Mouse (Mus musculus) liver, embryonic 14.5 days (tissue): ENCODE data around the gene Lrig1. TPM values are rescaled to one million over a fixed set of nuclear protein-coding genes. Genes with fewer than 3 reads are reported as not detected.

Experiments used
- ATAC-seq: fragments of 200-750 bp; cut with Nextera tagmentation; 2 replicates; pipeline ENCODE4 v1.8.0; 2017; ENCODE audit warnings: moderate number of reproducible peaks, mild to moderate bottlenecking, moderate library complexity; ENCODE audit not compliant: insufficient read depth
- DNase-seq, 3 experiments: peaks; one replicate each; pipeline ENCODE4 v3.0.0-alpha.2; 2012 to 2013; ENCODE audit warnings: low read depth in 3 of 3, low spot score in 3 of 3
- H3K27ac ChIP-seq: fragments of 300-500 bp; sonication (generic); 2 replicates; pipeline ENCODE4 v1.5.1; 2014; ENCODE audit warnings: moderate library complexity, mild to moderate bottlenecking, control low read depth, inconsistent platforms
- H3K27me3 ChIP-seq: fragments of 300-500 bp; sonication (generic); 2 replicates; pipeline ENCODE4 v1.6.1; 2014; ENCODE audit warnings: mild to moderate bottlenecking, low read length, moderate library complexity; ENCODE audit not compliant: control insufficient read depth, insufficient read depth
- H3K36me3 ChIP-seq: fragments of 300-500 bp; sonication (generic); replicated peaks from 2 replicates; pipeline ENCODE4 v1.6.1; 2014; ENCODE audit warnings: low read depth; ENCODE audit not compliant: control insufficient read depth, insufficient read depth
- H3K4me1 ChIP-seq, 2 experiments: fragments of 200-500 bp in 1 of 2; fragments of 300-500 bp in 1 of 2; sonication (generic) in 1 of 2; replicated peaks; 2 replicates each; pipeline ENCODE4 v1.6.1; 2012 to 2014; ENCODE audit warnings: antibody characterized with exemption in 1 of 2, inconsistent platforms in 1 of 2, low read length in 1 of 2; ENCODE audit not compliant: control insufficient read depth in 2 of 2, insufficient read depth in 2 of 2
- H3K4me2 ChIP-seq: fragments of 300-500 bp; sonication (generic); 2 replicates; pipeline ENCODE4 v1.6.1; 2014; ENCODE audit warnings: low read depth, mild to moderate bottlenecking, control low read depth, moderate library complexity
- H3K4me3 ChIP-seq, 2 experiments: fragments of 200-500 bp in 1 of 2; fragments of 300-500 bp in 1 of 2; sonication (generic) in 1 of 2; 2 replicates each; pipeline ENCODE4 v1.5.1; 2012 to 2014; ENCODE audit warnings: low read depth in 2 of 2, low read length in 2 of 2, mild to moderate bottlenecking in 2 of 2, control low read depth in 1 of 2, inconsistent platforms in 1 of 2, moderate library complexity in 1 of 2; ENCODE audit not compliant: insufficient read depth in 1 of 2
- H3K9ac ChIP-seq: fragments of 300-500 bp; sonication (generic); replicated peaks from 2 replicates; pipeline ENCODE4 v1.6.1; 2014; ENCODE audit warnings: mild to moderate bottlenecking, control low read depth, moderate library complexity
- H3K9me3 ChIP-seq: fragments of 300-500 bp; sonication (generic); 2 replicates; pipeline ENCODE4 v1.6.1; 2016; ENCODE audit warnings: low read length, mixed read lengths; ENCODE audit not compliant: control insufficient read depth
- CTCF ChIP-seq: IDR thresholded peaks from 2 replicates; pipeline ENCODE4 v1.5.1; 2016; ENCODE audit warnings: antibody characterized with exemption, low read depth, control low read depth
- EP300 ChIP-seq: IDR thresholded peaks from 2 replicates; pipeline ENCODE4 v1.6.1; 2016; ENCODE audit warnings: antibody characterized with exemption, low read depth
- WGBS: fragments of 180-500 bp; shearing (Covaris S2); extraction: QIAGEN DNeasy Blood & Tissue Kit; methylation state at CpG from one replicate; pipeline ENCODE4 v1.1.7; 2014; ENCODE audit not compliant: insufficient replicate concordance; 5-methylcytosine and 5-hydroxymethylcytosine counted together
- polyA plus RNA-seq, 2 experiments: library from polyadenylated mRNA; depleted of rRNA in 1 of 2; stranded (reverse) in 1 of 2; unstranded in 1 of 2; fragments of >200 nt; fragmentation: Nextera tagmentation in 1 of 2; extraction: Ambion mirVana in 1 of 2; gene quantifications; 2 replicates each; pipeline versions ENCODE4 v1.2.1 to v1.2.3; 2012 to 2014

The Lrig1 gene
- polyA plus RNA-seq, 2 experiments, result 2.7 to 2.8 TPM

DNA sequence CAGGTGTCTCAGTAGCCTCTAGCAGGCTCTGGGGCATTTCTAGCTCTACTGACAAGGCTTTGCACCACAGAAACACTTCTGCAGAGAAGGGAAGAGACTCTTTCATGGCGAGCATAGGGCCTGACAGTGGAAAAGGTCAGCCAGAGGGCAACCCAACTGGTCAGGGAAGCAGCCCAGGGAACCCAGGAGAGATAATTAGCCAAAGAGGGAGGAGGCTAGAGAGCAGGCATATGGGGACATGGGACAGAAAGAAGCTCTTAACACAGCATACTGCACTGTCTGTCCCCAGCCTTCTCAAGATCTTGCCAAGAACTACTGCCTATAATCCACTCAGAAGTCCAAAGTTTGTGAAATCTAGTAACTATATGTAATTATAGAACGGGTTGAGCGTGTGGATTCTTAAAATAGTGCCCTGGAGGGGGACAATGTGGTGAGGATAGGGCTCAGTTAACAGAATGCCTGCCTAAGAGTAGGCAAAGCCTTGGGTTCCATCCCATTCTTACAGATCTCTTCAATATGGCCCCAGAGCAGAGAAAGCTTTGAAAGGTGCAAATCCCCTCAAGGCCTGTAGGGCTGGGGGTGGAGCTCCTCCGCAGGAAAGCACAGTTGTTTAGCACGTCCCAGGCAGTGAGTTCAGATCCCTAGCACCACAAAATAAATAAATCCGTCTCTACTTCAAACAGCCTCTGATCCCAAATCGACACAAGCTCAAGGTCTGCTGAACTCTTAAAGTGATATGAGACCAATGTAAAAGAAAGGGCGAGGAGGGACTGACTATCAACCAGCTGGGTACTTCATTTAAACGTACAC, 4.6 kb downstream of the Lrig1 start:
- H3K27ac ChIP-seq, result no peak overlapping the region
- H3K27me3 ChIP-seq, result peaks cover 19% of the 10 kb centered on the region
- TF ChIP-seq CTCF, result no peak
- TF ChIP-seq EP300, result no peak
- no peak overlapping the region for H3K4me2 ChIP-seq
- DNase-seq (no peak), ATAC-seq (no peak)
- 48% methylated on average over 9 of the region's 9 CpGs for WGBS
- H3K4me3 ChIP-seq, result no peak overlapping the region
- H3K9me3 ChIP-seq, result no peaks in the 10 kb centered on the region
- no peaks in the 10 kb centered on the region for H3K36me3 ChIP-seq
- peaks cover 0 to 11% of the 10 kb centered on the region in 2 experiments; a peak in 3 of 4 replicates for H3K4me1 ChIP-seq
- no peak overlapping the region for H3K9ac ChIP-seq

DNA sequence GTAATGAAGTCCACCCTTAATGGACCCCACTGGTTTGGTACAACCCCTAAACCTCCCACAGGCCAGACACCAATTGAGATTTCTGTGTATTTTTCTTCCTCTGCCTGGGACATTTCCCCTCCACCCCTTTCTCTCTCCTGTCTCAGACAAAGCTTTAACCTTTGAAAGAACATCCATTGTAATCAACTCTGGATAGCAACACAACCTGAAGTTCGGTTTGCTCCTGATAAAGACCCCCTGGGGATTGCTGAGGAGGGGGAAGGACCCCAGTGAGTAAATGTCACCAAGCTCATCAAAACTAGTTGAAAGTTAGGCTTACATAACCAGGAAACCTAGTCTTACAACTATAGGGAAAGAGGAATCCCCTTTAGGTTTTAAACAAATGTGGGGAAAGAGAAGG, 5.5 kb downstream of the Lrig1 start:
- no peak overlapping the region for H3K27ac ChIP-seq
- no peak overlapping the region for H3K9ac ChIP-seq
- H3K9me3 ChIP-seq, result no peaks in the 10 kb centered on the region
- DNase-seq, result no peak
- no peak for TF ChIP-seq CTCF
- no peak for TF ChIP-seq EP300
- WGBS, result 22% methylated on average over 1 of the region's 1 CpGs
- ATAC-seq, result no peak
- H3K4me1 ChIP-seq, result peaks cover 0 to 11% of the 10 kb centered on the region in 2 experiments; a peak in 3 of 4 replicates
- no peaks in the 10 kb centered on the region for H3K36me3 ChIP-seq
- H3K4me2 ChIP-seq, result no peak overlapping the region
- peaks cover 11% of the 10 kb centered on the region for H3K27me3 ChIP-seq
- no peak overlapping the region for H3K4me3 ChIP-seq

DNA sequence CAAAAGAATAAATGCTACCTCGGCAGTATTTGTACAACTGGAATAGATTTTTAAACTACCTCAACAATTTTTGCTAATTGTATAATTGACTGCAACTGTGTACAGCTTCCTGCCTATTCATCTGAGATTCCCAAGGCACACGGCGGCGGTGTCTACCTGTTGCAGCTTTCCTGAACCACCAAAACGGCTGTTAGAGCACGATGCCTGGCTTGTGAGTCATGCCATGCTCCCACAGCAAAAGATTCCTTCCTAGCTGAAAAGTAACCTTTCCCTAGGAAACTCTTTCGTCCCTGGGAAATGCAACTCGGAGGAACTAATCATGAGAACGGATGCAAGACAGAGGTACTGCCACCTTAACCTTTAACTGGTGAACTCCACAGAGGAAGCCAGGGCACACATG, 6.9 kb downstream of the Lrig1 start:
- DNase-seq (no peak), ATAC-seq (no peak)
- no peak overlapping the region for H3K4me3 ChIP-seq
- H3K9me3 ChIP-seq, result no peaks in the 10 kb centered on the region
- no peak overlapping the region for H3K9ac ChIP-seq
- TF ChIP-seq EP300 (no peak), CTCF (no peak)
- no peak overlapping the region for H3K4me2 ChIP-seq
- no peaks in the 10 kb centered on the region; the same call in 1 of the 2 replicates for H3K27me3 ChIP-seq
- H3K4me1 ChIP-seq, result peaks cover 0 to 7% of the 10 kb centered on the region in 2 experiments; a peak in 3 of 4 replicates
- H3K36me3 ChIP-seq, result no peaks in the 10 kb centered on the region
- H3K27ac ChIP-seq, result no peak overlapping the region
- WGBS, result 72% methylated on average over 9 of the region's 9 CpGs

DNA sequence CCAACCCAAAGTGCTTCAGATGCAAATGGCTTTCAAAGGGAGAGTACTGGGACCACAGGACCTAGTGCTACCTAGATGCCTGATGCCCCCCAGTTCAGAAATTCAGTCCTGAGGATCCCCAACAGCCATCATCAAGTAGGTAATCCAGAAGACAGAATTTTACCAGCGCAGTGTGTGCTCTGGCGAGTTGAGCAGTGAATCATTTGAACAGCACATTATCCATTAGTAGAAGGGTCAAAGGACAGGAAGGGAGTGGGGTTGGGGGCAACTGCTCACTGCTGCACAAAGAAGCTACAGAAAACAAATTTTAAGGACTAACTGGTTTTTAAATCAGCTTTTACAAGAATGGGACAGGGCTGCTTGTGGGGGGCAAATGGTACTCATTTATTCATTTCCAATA, 8.0 kb downstream of the Lrig1 start:
- Histone ChIP-seq H3K9ac (no peak overlapping the region), H3K4me2 (no peak overlapping the region), H3K4me3 (no peak overlapping the region), H3K36me3 (no peaks in the 10 kb centered on the region), H3K27me3 (no peaks in the 10 kb centered on the region; the same call in 1 of the 2 replicates), H3K4me1 (peaks cover 0 to 8% of the 10 kb centered on the region in 2 experiments; a peak in 3 of 4 replicates), H3K9me3 (no peaks in the 10 kb centered on the region), H3K27ac (no peak overlapping the region)
- no peak for TF ChIP-seq EP300
- TF ChIP-seq CTCF, result no peak
- ATAC-seq (no peak), DNase-seq (no peak)
- 62% methylated on average over 2 of the region's 2 CpGs for WGBS

DNA sequence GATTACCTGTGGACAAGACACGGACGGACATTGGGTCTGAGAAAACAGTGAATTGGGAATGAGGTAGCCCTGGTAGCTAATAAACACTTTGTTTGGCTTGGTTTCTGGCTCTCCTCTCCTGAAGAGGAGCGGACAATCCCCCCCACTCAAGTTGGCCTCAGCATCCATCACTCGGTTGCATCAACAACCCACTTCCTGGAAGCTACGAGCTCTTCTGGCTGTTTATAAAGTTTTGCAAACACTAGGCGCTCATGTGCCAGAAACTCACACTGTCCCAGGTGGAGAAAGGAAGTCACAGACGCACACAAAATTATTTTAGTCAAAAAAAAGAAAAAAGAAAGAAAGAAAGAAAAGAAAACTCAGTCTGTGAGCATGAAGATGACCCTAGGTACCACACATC, 9.7 kb downstream of the Lrig1 start:
- WGBS, result 35% methylated on average over 7 of the region's 7 CpGs
- no peak overlapping the region for H3K4me3 ChIP-seq
- H3K27ac ChIP-seq, result no peak overlapping the region
- H3K9ac ChIP-seq, result no peak overlapping the region
- TF ChIP-seq CTCF (no peak), EP300 (no peak)
- no peaks in the 10 kb centered on the region for H3K9me3 ChIP-seq
- ATAC-seq (no peak), DNase-seq (no peak)
- peaks cover 7 to 19% of the 10 kb centered on the region in 2 experiments; a peak in 3 of 4 replicates for H3K4me1 ChIP-seq
- no peak overlapping the region for H3K4me2 ChIP-seq
- H3K27me3 ChIP-seq, result no peaks in the 10 kb centered on the region
- H3K36me3 ChIP-seq, result no peaks in the 10 kb centered on the region
